Mouse (Mus musculus) MEL (cell line): ENCODE data around the gene Ston1. TPM values are rescaled to one million over a fixed set of nuclear protein-coding genes. Genes with fewer than 3 reads are reported as not detected.

ENCODE experiments used
- polyA plus RNA-seq, 2 experiments: library from polyadenylated mRNA; stranded (reverse) in 1 of 2; unstranded in 1 of 2; fragments of >175 nt in 1 of 2; fragments of >200 nt in 1 of 2; gene quantifications; 2 replicates each; pipeline versions ENCODE4 v1.2.1 to v1.2.4; 2012; ENCODE audit warnings: low replicate concordance in 2 of 2, low read depth in 1 of 2; ENCODE audit not compliant: insufficient read length in 2 of 2, insufficient read depth in 1 of 2, missing spikeins in 1 of 2
- total RNA-seq: library from RNA; depleted of rRNA; stranded (reverse); fragments of 300-350 nt; gene quantifications from 2 replicates; pipeline ENCODE4 v1.2.3, GENCODE M21; 2012; rRNA removed

Ston1 gene
- total and polyA plus RNA-seq, 3 experiments, result 0.39 to 4.9 TPM; not detected in 1

Other genes starting within 250 kb of the Ston1 start
- gene Foxn2, start 157.0 kb upstream of the Ston1 start, total RNA-seq, result 20.9 and 21.7 TPM in 2 replicates
- 100 to 1,000 TPM in 1 of 2 experiments, 10 to 100 TPM in 1; 20.0 to 133 TPM for gene Foxn2, start 157.0 kb upstream of the Ston1 start, polyA plus RNA-seq
- gene Ppp1r21, start 67.6 kb upstream of the Ston1 start, total RNA-seq, result 9.6 and 11.1 TPM in 2 replicates
- 10 to 100 TPM in 1 of 2 experiments, not detected in 1; 16.2 TPM for gene Ppp1r21, start 67.6 kb upstream of the Ston1 start, polyA plus RNA-seq
- gene Gtf2a1l, start 71.0 kb downstream of the Ston1 start, total RNA-seq, result not detected in 2 replicates
- gene Gtf2a1l, start 71.0 kb downstream of the Ston1 start, polyA plus RNA-seq, result not detected
- gene Lhcgr, start 194.3 kb downstream of the Ston1 start, total RNA-seq, result not detected in 2 replicates
- gene Lhcgr, start 194.3 kb downstream of the Ston1 start, polyA plus RNA-seq, result not detected